Mouse (Mus musculus): ENCODE measurements at regions not wholly inside any gene's neighbourhood (a gene's known extent, or its start where the extent isn't known, plus 50 kb on each side); places are given as distances from the start of the nearest gene placed in this dataset.

DNA sequence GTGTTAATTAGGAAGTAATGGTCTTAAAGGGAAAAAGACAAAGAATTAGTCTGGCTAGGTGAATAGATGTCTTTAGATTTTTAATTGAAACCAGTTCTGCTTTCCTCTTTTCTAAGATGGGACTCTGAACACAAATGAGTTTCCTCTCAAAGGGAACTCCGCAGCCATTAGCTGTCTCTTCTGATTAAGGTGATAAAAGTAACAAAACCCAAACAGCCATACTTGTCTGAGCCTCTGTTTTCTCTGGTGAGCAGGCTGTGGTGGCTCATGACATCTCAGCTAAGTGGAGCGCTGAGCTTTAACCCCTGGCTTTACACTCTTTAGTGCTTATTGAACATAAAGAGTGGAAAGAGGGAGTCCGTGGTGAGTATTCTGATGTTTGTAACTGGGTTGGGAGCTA, 565.7 kb downstream of the Rnf144b start:
- Histone ChIP-seq H3K4me3 (ENCODE audit: low read depth, low read length) (no peak overlapping the region), H3K27ac (ENCODE audit: insufficient read depth, low read depth, low read length) (no peak overlapping the region), H3K4me1 (ENCODE audit: control insufficient read depth, insufficient read depth, insufficient read length, low read length) (no peaks in the 10 kb centered on the region), H3K27me3 (ENCODE audit: control insufficient read depth, insufficient read depth, low read length) (no peaks in the 10 kb centered on the region), H3K36me3 (ENCODE audit: control insufficient read depth, insufficient read depth, low read length) (no peaks in the 10 kb centered on the region)
- WGBS = 76% methylated on average over 3 of the region's 3 CpGs
- TF ChIP-seq CTCF (IDR thresholded peaks at IDR 0.05; ENCODE audit: extremely low read depth, insufficient read length, insufficient replicate concordance, low read depth, low read length) = no peak
- no peak for TF ChIP-seq POLR2A (IDR thresholded peaks at IDR 0.05; ENCODE audit: low read depth, low read length)

GRCm38 (mm10) chr13:47693815-47694214, 567.2 kb upstream of the Id4 start:
- no peaks in the 10 kb centered on the region for H3K36me3 ChIP-seq (ENCODE audit: control insufficient read depth, insufficient read depth, low read length)
- 55% methylated on average over 14 of the region's 14 CpGs for WGBS
- H3K27ac ChIP-seq (ENCODE audit: insufficient read depth, low read depth, low read length) = no peak overlapping the region
- H3K4me1 ChIP-seq (ENCODE audit: control insufficient read depth, insufficient read depth, insufficient read length, low read length) = no peaks in the 10 kb centered on the region
- no peak overlapping the region for H3K4me3 ChIP-seq (ENCODE audit: low read depth, low read length)
- no peaks in the 10 kb centered on the region for H3K27me3 ChIP-seq (ENCODE audit: control insufficient read depth, insufficient read depth, low read length)
- TF ChIP-seq CTCF (IDR thresholded peaks at IDR 0.05; ENCODE audit: extremely low read depth, insufficient read length, insufficient replicate concordance, low read depth, low read length) (no peak), POLR2A (IDR thresholded peaks at IDR 0.05; ENCODE audit: low read depth, low read length) (no peak)

DNA sequence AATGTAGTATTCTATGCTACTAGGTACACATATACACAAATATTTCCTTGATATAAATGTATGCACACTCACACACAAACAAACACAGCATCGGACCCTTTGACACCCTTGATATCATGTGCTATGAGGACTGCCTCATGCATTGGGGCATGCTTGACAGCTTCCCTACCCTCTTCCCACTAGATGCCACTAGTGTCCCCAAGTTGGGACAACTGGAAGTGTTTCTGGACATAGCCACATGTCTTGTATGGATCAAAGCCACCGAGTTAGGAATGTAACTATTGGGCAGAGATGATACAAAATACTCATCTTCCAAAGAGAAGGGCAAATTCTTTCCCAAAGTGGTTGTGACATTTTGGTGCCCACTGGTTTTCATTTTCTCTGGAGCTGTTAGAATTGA, 565.2 kb upstream of the Id4 start:
- TF ChIP-seq CTCF (IDR thresholded peaks at IDR 0.05; ENCODE audit: extremely low read depth, insufficient read length, insufficient replicate concordance, low read depth, low read length) = no peak
- TF ChIP-seq POLR2A (IDR thresholded peaks at IDR 0.05; ENCODE audit: low read depth, low read length) = no peak
- no peak overlapping the region for H3K27ac ChIP-seq (ENCODE audit: insufficient read depth, low read depth, low read length)
- WGBS = 81% methylated on average over 2 of the region's 2 CpGs
- H3K36me3 ChIP-seq (ENCODE audit: control insufficient read depth, insufficient read depth, low read length) = no peaks in the 10 kb centered on the region
- no peak overlapping the region for H3K4me3 ChIP-seq (ENCODE audit: low read depth, low read length)
- H3K4me1 ChIP-seq (ENCODE audit: control insufficient read depth, insufficient read depth, insufficient read length, low read length) = no peaks in the 10 kb centered on the region
- no peaks in the 10 kb centered on the region for H3K27me3 ChIP-seq (ENCODE audit: control insufficient read depth, insufficient read depth, low read length)

GRCm38 (mm10) chr13:47700556-47700955, 560.5 kb upstream of the Id4 start:
- H3K4me1 ChIP-seq (ENCODE audit: control insufficient read depth, insufficient read depth, insufficient read length, low read length) = no peaks in the 10 kb centered on the region
- no peaks in the 10 kb centered on the region for H3K36me3 ChIP-seq (ENCODE audit: control insufficient read depth, insufficient read depth, low read length)
- no peaks in the 10 kb centered on the region for H3K27me3 ChIP-seq (ENCODE audit: control insufficient read depth, insufficient read depth, low read length)
- WGBS = 62% methylated on average over 3 of the region's 3 CpGs
- H3K4me3 ChIP-seq (ENCODE audit: low read depth, low read length) = no peak overlapping the region
- TF ChIP-seq POLR2A (IDR thresholded peaks at IDR 0.05; ENCODE audit: low read depth, low read length) (no peak), CTCF (IDR thresholded peaks at IDR 0.05; ENCODE audit: extremely low read depth, insufficient read length, insufficient replicate concordance, low read depth, low read length) (no peak)
- H3K27ac ChIP-seq (ENCODE audit: insufficient read depth, low read depth, low read length) = no peak overlapping the region

GRCm38 (mm10) chr13:47707961-47708609, 552.9 kb upstream of the Id4 start:
- H3K36me3 ChIP-seq (ENCODE audit: control insufficient read depth, insufficient read depth, low read length) = no peaks in the 10 kb centered on the region
- no peaks in the 10 kb centered on the region for H3K4me1 ChIP-seq (ENCODE audit: control insufficient read depth, insufficient read depth, insufficient read length, low read length)
- no peaks in the 10 kb centered on the region for H3K27me3 ChIP-seq (ENCODE audit: control insufficient read depth, insufficient read depth, low read length)
- 88% methylated on average over 18 of the region's 18 CpGs for WGBS
- no peak overlapping the region for H3K4me3 ChIP-seq (ENCODE audit: low read depth, low read length)
- TF ChIP-seq POLR2A (IDR thresholded peaks at IDR 0.05; ENCODE audit: low read depth, low read length) (no peak), CTCF (IDR thresholded peaks at IDR 0.05; ENCODE audit: extremely low read depth, insufficient read length, insufficient replicate concordance, low read depth, low read length) (no peak)
- no peak overlapping the region for H3K27ac ChIP-seq (ENCODE audit: insufficient read depth, low read depth, low read length)

DNA sequence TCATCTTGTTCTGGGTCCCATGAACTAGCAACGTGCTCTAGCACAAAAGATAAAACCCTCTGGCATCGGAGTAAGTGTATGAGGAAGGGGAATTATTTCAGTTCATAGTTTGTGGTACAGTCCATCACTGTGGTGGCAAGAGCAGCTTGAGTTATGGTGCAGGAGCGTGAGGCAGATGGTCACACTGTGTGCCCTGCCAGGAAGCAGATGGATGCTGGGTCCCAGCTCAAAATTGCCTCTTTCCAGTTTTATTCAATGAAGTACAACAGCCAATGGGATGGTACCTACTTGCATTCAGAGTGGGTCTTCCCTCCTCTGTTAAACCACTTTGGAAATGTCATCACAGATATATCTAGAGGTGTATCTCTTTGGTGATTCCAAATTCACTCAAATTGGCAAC, 551.7 kb upstream of the Id4 start:
- 76% methylated on average over 3 of the region's 3 CpGs for WGBS

DNA sequence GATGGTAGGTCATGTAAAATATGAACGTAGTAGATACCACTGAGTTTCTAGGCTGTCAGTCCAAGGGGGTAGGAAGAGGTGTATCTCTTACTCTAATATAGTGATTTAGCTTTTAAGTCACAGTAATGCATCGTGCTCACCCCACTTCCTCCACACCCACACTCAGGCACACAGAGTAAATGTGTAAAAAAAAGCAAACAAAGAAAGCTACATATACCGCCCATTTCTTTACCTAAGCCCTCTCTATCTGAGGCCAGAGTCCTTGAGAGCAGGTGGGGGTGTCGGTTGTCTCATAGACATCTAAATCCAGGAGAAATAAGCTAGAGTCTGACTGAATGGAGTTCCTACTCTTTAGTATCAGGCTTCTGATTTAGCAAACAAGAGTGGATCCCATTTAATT, 548.5 kb upstream of the Id4 start:
- no peaks in the 10 kb centered on the region for H3K4me1 ChIP-seq (ENCODE audit: control insufficient read depth, insufficient read depth, insufficient read length, low read length)
- no peak overlapping the region for H3K27ac ChIP-seq (ENCODE audit: insufficient read depth, low read depth, low read length)
- H3K4me3 ChIP-seq (ENCODE audit: low read depth, low read length) = no peak overlapping the region
- no peaks in the 10 kb centered on the region for H3K27me3 ChIP-seq (ENCODE audit: control insufficient read depth, insufficient read depth, low read length)
- 32% methylated on average over 4 of the region's 4 CpGs for WGBS
- no peaks in the 10 kb centered on the region for H3K36me3 ChIP-seq (ENCODE audit: control insufficient read depth, insufficient read depth, low read length)
- no peak for TF ChIP-seq CTCF (IDR thresholded peaks at IDR 0.05; ENCODE audit: extremely low read depth, insufficient read length, insufficient replicate concordance, low read depth, low read length)

More for the DNA sequence above, 551.7 kb upstream of the Id4 start:
- H3K4me3 ChIP-seq (ENCODE audit: low read depth, low read length) = no peak overlapping the region
- H3K36me3 ChIP-seq (ENCODE audit: control insufficient read depth, insufficient read depth, low read length) = no peaks in the 10 kb centered on the region
- H3K27me3 ChIP-seq (ENCODE audit: control insufficient read depth, insufficient read depth, low read length) = no peaks in the 10 kb centered on the region
- no peaks in the 10 kb centered on the region for H3K4me1 ChIP-seq (ENCODE audit: control insufficient read depth, insufficient read depth, insufficient read length, low read length)
- TF ChIP-seq POLR2A (IDR thresholded peaks at IDR 0.05; ENCODE audit: low read depth, low read length) = no peak
- TF ChIP-seq CTCF (IDR thresholded peaks at IDR 0.05; ENCODE audit: extremely low read depth, insufficient read length, insufficient replicate concordance, low read depth, low read length) = no peak
- no peak overlapping the region for H3K27ac ChIP-seq (ENCODE audit: insufficient read depth, low read depth, low read length)

Data from small intestine, adult 2 months (tissue).